Mouse (Mus musculus) monocyte, adult 2 months (primary cell): ENCODE measurements around the gene Nle1.
A peak's percentile ranks its signal among the peaks of the same experiment; 100 is the strongest.

Experiments
- DNase-seq, 2 experiments: peaks; one replicate each; pipeline ENCODE4 v3.0.0; 2022; ENCODE audit warnings: low spot score in 2 of 2, low read depth in 1 of 2

The Nle1 gene

GRCm38 (mm10) chr11:82920768-82921167, 12.6 kb upstream of the Nle1 start:
- DNase-seq: no peak

- peak in 1 of 2 experiments; percentile 44 for DNase-seq
Measured at GRCm38 (mm10) chr11:82914711-82915352, 6.6 kb upstream of the Nle1 start.

- no peak for DNase-seq
Measured at GRCm38 (mm10) chr11:82910679-82911389, 2.6 kb upstream of the Nle1 start.

DNA sequence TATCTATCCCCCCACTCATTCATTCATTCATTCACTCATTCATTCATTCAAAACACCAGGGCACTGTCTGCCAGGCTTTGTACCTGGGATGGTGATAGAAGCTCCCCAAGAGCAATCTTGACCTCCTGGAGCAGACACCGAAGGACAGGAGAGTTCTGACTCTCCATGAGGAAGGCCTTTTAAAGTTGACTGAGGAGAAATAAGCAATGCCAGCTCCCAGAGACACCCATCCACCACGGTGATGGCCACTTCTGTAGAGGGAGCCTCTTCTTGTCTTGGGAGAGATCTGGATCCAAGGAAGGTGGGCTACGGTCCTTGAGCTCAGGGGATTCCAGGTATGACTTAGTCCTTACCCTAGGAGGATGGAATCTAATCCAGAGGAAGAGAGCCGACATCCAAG, 2.0 kb upstream of the Nle1 start, which contains the start of gene Unc45b:
Unc45b (plus strand) TSS at position 301 of the 400 bp plus-strand sequence.
- no peak for DNase-seq

- DNase-seq: no peak
Measured at GRCm38 (mm10) chr11:82908608-82908989, 388 bp upstream of the Nle1 start.

DNA sequence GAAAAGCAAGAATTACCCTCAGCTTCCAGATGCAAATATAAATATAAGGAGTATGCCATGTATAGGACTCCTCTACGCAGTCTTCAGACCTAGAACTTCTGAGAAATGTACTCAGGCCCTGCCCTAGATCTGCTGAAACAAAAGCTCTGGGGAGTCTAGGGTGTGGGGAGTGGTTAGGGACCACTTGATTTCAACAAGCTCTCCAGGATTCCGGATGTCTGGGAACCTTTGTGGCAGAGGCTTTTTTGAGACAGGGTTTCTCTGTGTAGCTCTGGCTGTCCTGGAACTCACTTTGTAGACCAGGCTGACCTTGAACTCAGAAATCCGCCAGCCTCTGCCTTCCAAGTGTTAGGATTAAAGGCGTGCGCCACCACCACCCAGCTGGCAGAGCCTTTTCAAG, 2.4 kb downstream of the Nle1 start:
- DNase-seq: no peak

GRCm38 (mm10) chr11:82904952-82905351, 3.3 kb downstream of the Nle1 start:
- DNase-seq: no peak

DNA sequence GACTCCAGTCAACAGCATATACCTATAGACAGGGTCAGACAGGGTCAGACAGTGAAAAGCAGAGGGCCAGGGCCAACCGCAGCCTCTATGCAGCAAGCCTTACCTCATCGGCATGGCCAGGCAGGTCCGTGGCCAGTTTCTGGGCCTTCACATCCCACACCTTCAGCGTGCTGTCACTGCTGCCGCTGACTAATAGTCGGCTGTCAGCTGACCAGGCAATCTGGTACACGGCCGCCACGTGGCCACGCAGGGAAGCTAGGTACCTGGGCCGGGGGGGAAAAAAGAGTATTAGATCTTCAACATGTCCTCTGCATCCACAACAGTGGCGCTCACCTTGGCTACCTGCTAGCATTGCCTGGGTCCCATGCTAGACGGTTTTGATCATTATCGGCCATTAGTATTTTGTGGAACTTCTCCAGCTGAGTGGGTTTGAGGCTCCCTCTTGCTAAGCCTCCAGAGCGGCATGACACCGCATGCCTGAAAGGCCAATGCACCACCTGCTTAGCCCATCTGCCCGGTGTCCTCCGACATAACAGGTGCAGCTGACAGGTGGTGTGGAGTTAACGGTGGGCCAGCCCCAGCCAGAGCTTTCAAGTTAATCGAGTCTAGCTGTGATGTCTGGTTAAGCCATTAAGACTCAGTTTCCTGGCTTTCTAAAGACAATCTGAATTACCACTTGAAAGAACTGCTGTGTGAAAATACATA, 6.5 kb downstream of the Nle1 start:
- DNase-seq: no peak

GRCm38 (mm10) chr11:82899720-82900119, 8.5 kb downstream of the Nle1 start:
- DNase-seq: no peak

GRCm38 (mm10) chr11:82897478-82897877, 10.7 kb downstream of the Nle1 start:
- DNase-seq: no peak

GRCm38 (mm10) chr11:82891936-82892335, 16.3 kb downstream of the Nle1 start, which contains the start of gene Fndc8:
Gene Fndc8 (plus strand): TSS chr11:82892124.
- no peak for DNase-seq

- DNase-seq: peak; percentile 77 to 89
Measured at GRCm38 (mm10) chr11:82890342-82890762, 17.9 kb downstream of the Nle1 start, which contains the start of gene Rad51d. Gene Rad51d (minus strand): TSS chr11:82890614.

- DNase-seq: no peak
Measured at GRCm38 (mm10) chr11:82889524-82890341, 18.5 kb downstream of the Nle1 start.

DNA sequence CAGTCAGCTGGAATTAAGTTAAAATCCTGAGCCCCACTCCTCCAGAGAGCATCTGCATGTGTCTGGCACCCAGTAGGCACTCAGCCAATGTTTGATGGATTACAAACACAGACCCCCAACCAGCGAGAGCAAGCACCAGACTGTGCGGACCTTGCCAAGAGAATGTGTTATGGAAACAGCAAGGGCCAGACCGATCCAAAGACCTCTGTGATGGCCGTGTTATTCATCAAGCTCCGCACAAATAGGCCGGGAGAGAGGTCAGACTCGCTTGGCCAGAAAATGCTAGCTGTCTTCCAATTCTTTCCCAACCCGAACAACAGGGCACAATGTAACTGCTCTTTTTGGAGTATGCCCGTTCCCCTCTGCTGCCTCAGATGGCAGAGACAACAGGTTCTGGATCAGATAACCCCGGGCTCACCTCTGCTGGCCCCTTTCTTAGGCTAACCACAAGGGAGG, 19.7 kb downstream of the Nle1 start:
- DNase-seq: no peak

GRCm38 (mm10) chr11:82886559-82886958, 21.7 kb downstream of the Nle1 start:
- DNase-seq: no peak

DNA sequence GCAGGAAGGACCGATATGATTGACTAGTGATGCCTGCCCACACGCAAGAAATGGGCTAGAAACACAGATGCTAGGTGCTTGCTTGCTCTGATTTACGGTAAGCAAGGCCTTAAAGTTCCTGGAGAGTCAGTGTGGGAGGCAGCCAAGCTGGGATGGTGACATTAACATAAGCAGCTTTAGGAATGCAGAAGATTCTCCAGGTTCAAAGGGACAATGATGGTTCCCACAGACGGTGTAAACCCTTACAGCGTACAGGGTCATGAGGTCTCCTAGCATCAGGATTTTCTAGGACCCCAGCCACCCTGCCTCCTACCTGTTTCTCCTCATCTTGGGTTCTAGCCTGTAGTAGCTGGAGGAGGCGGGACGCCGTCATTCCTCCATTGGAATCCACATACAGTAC, 25.0 kb downstream of the Nle1 start:
- DNase-seq: no peak

DNA sequence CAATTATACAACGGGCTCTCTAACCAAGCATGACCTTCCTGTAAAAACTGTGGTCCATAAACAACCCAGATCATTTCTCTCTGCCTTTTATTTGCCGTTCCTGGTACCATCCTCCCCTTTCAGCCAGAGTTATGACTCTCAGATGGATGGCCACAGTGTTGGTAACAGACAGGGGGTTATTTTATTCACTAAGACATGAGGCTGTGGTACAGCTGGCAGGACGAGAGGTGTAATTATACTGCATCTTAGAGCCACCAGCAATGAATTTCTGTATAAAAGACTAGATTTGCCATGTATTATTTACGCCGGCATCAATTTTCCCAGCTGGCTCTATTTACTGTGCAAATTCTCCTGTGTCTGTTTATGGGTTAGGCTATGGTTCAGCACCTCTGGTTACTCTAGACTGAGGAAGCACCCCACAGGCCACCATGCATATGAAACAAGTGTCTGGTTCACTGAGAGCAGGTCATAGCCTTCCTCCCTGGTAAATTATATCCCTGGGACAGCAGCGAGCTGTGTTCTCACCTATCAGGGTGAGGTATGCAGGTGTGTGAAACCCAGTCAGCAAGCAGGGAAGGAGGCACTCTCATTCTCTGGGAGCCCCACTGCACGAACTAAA, 30.4 kb downstream of the Nle1 start:
- DNase-seq: no peak

DNA sequence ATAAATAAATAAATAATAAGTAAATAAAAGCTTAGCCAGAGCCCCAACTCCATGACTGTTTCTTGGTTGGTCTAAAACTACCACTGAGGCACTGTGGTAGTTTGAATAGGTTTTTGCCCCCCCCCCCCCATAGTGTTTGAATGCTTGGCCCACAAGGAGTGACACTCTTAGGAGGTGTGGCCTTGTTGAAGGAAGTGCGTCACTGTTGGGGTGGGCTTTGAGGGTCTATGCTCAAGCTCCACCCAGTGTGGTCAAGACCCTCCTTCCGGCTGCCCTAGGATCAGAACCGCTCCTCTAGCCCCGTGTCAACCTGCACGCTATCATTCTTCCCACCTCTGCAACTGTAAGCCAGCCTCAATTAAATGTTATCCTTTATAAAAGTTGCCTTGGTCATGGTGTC, 32.6 kb downstream of the Nle1 start:
- no peak for DNase-seq

DNA sequence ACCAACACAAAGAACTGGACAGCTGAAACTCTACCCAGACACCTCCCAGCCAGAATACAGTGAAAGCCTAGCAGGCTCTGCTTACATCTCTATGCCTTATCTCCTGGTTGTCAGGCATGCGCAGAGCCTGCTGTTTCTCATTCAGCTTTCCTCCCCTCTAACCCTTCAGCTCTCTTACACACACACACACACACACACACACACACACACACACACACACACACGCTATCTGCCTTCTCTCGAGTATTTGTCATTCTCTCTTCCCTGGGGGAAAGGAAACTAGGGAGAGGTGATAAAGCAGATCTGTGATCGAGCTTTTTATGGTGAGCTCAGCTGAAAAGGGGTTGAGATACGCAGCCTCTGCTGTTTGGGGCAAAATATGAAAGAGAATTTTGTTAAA, 33.3 kb downstream of the Nle1 start:
- no peak for DNase-seq

- peak; percentile 67 to 83 for DNase-seq
Measured at GRCm38 (mm10) chr11:82871031-82871446, 37.2 kb downstream of the Nle1 start, which contains the start of gene Rffl. Gene Rffl (minus strand): TSS chr11:82871210.
